Mouse (Mus musculus): ENCODE results near the gene Blvrb.

GRCm38 (mm10) chr7:27510809-27511208, 63.0 kb downstream of the Blvrb start:
- TF ChIP-seq CTCF (IDR thresholded peaks at IDR 0.05; ENCODE audit: low read depth) (no peak), EP300 (IDR thresholded peaks at IDR 0.05; ENCODE audit: low read depth) (no peak)
